Mouse (Mus musculus): ENCODE data around the gene Dpp9. TPM values are rescaled to one million over a fixed set of nuclear protein-coding genes. Genes with fewer than 3 reads are reported as not detected.

Dpp9 gene
- polyA plus RNA-seq, 1 experiment from 2014 or later: 33.6 TPM

DNA sequence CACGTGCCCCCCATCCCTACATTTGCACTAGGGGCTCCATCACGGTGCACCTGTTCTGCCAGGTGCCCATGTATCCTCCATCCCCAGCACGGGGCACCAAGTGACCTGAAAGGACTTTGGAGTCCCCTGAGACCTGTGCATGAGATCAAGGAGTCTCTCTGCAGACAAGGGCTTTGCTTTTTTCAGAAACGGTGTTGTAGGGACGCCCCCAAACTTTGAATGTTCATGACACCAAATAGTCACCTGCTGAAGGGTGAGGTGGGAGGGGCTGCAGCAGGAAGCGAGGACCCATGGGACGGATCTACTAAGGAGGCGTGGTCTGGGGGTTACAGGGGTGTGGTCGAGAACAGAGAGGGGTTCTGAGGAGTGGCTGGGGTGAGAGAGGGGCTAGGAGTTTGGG, 70.4 kb downstream of the Dpp9 start:
- Histone ChIP-seq H3K4me3 (peak overlapping the region; percentile 13; the same call in 1 of the 2 replicates), H3K27ac (no peak overlapping the region), H3K9ac (no peak overlapping the region), H3K36me3 (no peaks in the 10 kb centered on the region), H3K4me2 (peak overlapping the region; percentile 30), H3K9me3 (no peaks in the 10 kb centered on the region), H3K27me3 (peaks cover 87% of the 10 kb centered on the region), H3K4me1 (peaks cover 10% of the 10 kb centered on the region; the same call in 1 of the 2 replicates)
- no peak for ATAC-seq (ENCODE audit: insufficient number of reproducible peaks, low FRiP score, low TSS enrichment, low read depth)
- 21% methylated on average over 9 of the region's 9 CpGs for WGBS

DNA sequence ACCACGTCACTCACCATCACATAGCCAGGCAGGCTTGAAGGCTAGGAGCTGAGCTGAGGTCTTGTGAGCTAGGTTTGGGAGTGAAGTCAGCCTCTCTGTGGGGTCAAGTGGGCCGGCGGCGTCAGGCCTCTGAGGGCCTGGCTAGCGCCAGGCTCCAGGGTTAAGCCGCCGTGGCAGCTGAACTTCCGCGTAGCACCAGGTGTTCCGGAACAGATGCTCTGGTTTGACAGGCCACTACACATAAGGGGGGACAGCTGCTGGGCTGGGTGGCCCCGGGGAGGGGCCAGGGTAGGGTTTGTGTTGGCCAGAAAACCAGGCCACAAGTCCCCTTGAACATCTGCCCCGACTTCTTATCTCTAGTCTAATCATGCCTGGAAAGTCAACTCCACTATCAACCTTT, 71.3 kb downstream of the Dpp9 start:
- Histone ChIP-seq H3K4me3 (no peak overlapping the region), H3K4me1 (peaks cover 10% of the 10 kb centered on the region; the same call in 1 of the 2 replicates), H3K27ac (no peak overlapping the region), H3K36me3 (no peaks in the 10 kb centered on the region), H3K9me3 (no peaks in the 10 kb centered on the region), H3K9ac (no peak overlapping the region), H3K27me3 (peaks cover 90% of the 10 kb centered on the region), H3K4me2 (no peak overlapping the region)
- no peak for ATAC-seq (ENCODE audit: insufficient number of reproducible peaks, low FRiP score, low TSS enrichment, low read depth)
- WGBS: 40% methylated on average over 12 of the region's 12 CpGs

DNA sequence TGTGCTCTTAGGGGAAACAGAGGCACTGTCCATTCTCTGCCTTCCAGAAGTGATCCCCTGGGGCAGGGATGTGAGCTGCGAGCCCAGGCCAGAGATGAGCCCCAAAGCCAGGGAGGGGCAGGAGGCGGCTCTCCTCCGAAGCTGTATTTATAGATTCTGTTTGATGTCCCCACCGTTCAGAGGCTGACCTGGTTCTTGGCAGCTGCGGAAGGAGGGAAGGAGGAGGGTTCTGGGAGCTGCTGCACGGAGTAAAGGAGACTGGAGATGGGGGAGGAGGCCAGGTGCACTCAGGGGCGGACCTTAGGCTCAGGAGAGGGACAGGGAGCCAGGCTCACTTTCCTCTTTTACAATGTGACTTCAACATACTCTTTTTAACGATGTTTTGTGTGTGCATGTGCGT, 72.6 kb downstream of the Dpp9 start:
- WGBS: 13% methylated on average over 9 of the region's 9 CpGs
- no peak overlapping the region for H3K27ac ChIP-seq
- H3K4me3 ChIP-seq: no peak overlapping the region
- no peaks in the 10 kb centered on the region for H3K9me3 ChIP-seq
- H3K27me3 ChIP-seq: peaks cover 99% of the 10 kb centered on the region
- H3K36me3 ChIP-seq: no peaks in the 10 kb centered on the region
- peaks cover 23% of the 10 kb centered on the region for H3K4me1 ChIP-seq
- H3K4me2 ChIP-seq: no peak overlapping the region
- ATAC-seq (ENCODE audit: insufficient number of reproducible peaks, low FRiP score, low TSS enrichment, low read depth): no peak
- no peak overlapping the region for H3K9ac ChIP-seq

DNA sequence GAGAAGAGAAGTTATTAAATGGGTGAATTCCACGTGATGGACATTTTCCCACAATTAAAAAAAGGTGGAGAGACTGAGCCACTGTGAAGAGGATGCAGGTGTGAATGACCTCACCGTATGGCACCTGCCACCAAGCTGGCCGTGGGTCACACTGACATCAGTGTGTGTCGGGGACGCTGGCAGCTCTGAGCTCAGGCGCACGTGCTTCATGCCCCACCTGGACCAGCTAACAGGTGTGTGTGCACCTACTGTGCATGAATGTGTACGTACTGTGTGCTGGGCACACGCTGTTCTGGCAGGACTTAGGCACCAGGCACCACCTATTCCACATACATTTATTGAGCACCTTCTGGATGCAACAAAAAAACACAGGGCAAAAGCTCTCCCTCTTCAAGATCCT, 74.2 kb downstream of the Dpp9 start:
- peaks cover 28% of the 10 kb centered on the region for H3K4me1 ChIP-seq
- ATAC-seq (ENCODE audit: insufficient number of reproducible peaks, low FRiP score, low TSS enrichment, low read depth): no peak
- H3K9me3 ChIP-seq: no peaks in the 10 kb centered on the region
- no peak overlapping the region for H3K9ac ChIP-seq
- H3K27me3 ChIP-seq: peaks cover 99% of the 10 kb centered on the region
- H3K4me3 ChIP-seq: no peak overlapping the region
- H3K4me2 ChIP-seq: no peak overlapping the region
- 64% methylated on average over 9 of the region's 9 CpGs for WGBS
- no peaks in the 10 kb centered on the region for H3K36me3 ChIP-seq
- H3K27ac ChIP-seq: no peak overlapping the region

DNA sequence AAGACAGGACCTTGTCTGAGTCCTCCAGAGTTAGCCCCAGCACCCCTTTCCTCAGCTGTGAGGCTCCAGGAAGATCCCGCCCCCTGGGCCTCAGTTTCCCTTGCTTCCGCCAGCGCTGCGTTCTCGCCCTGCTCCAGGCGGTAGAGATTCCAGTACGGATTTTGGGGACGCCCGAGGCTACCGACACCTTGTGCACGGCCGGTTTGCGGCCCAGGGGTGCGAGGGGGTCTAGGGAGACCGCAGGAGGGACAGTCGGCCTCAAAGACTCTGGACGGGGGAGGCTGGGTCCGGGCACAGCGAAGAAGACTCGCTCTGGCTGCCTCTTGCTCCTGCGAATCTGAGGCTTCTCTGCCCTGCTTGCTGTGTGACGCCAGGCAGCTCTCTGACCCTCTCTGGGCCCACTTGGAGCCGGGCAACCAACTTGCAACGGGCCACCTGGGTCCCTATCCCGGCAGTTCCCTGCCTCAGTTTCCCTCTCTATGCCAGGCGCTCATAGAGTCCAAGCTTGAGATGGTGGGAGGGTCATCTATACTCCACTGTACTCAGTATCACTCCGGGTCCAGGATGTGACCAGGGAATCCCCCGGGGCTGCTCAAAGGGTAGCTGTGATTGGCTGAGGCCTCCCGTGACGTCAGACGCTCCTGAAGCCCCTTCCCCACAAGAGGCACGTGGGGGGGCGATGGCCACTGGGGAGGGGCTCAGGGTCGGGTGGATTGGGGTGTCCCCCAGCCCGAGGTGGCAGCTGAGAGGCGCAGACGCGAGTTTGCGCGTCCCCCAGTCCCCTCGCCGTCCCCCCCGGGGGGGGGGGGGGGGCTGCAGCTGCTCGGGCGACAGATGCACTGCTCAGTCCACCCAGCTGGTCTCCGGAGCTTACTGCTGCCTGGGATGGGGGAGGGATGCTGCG, 76.8 kb downstream of the Dpp9 start:
- peaks cover 94% of the 10 kb centered on the region for H3K27me3 ChIP-seq
- H3K9me3 ChIP-seq: no peaks in the 10 kb centered on the region
- H3K4me2 ChIP-seq: peak overlapping the region; percentile 71
- 0 out of 2 replicates have a peak, but pooled peaks have one; percentile 11 for ATAC-seq (ENCODE audit: insufficient number of reproducible peaks, low FRiP score, low TSS enrichment, low read depth)
- H3K4me3 ChIP-seq: peak overlapping the region; percentile 41
- no peaks in the 10 kb centered on the region for H3K36me3 ChIP-seq
- peaks cover 26% of the 10 kb centered on the region for H3K4me1 ChIP-seq
- no peak overlapping the region for H3K27ac ChIP-seq
- under 1% methylated on average over 43 of the region's 47 CpGs for WGBS
- H3K9ac ChIP-seq: no peak overlapping the region

DNA sequence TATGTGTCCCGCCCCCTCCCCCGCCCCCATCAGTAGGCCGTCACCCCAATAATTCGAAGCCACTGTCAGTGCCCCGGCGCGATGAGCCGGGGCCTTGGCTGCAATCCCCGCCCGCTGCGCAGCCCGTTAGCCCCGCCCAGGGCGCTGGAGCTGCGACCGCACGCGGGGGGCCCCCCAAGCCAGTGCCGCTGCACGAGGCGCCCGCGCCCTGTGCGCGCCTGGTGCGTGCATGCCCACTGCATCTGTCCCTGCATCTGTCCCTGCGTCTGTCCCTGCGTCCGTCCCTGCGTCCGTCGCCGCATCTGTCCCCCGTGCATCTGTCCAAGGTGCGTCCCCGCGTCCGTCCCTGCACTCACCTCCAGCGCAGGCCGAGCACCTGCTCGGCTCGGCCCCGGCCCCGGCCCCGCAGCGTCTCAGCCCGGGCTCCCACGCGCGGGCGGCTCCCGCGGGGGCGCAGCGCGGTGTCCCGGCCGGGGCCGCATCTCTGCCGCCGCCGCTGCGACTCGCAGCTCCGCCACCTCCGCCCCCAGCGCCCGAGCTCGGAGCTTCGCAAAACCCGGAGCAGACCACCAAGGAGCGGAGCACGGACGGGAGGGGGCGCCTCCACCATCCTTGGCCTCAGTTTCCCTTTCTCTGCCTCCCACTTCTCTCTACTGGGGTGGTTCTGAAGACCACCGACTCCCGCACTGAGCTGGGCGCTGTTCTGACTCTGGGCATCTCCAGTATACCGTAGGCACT, 78.7 kb downstream of the Dpp9 start, which contains the start of gene Sema6b:
TSS of gene Sema6b (minus strand) at position 486 of the 738 bp plus-strand sequence.
- no peak for ATAC-seq (ENCODE audit: insufficient number of reproducible peaks, low FRiP score, low TSS enrichment, low read depth)
- no peak within 1 kb of the TSS for H3K27ac ChIP-seq
- H3K4me3 ChIP-seq: peak within 1 kb of the TSS; percentile 66
- H3K4me1 ChIP-seq: peaks cover 29% of the 10 kb centered on the region
- H3K27me3 ChIP-seq: peaks cover 85% of the 10 kb centered on the region
- H3K36me3 ChIP-seq: no peaks in the 10 kb centered on the region
- H3K4me2 ChIP-seq: peak within 1 kb of the TSS; percentile 99
- H3K9ac ChIP-seq: peak within 1 kb of the TSS; percentile 29; the same call in 1 of the 2 replicates
- 1% methylated on average over 73 of the region's 79 CpGs for WGBS
- no peaks in the 10 kb centered on the region for H3K9me3 ChIP-seq

DNA sequence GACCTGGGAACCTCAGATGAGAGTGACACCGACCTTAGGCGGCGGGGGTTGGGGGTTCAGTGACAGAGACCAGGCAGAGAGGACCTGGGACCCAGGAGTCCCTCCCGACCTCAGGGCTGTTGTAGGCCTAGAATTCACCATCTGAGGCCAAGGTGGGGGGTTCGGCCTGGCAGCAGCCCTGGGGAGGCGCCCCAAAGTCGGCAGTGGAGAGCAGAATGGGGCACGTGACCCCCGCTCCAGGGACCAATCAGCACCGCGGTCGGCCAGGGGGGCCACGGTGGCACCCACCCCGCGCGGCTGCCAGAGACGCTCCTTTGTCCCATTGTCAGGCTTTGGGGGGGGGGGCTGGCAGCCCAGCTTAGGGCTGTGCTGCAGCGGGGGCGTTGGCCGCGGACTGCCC, 79.3 kb downstream of the Dpp9 start:
- H3K27me3 ChIP-seq: peaks cover 82% of the 10 kb centered on the region
- 9% methylated on average over 21 of the region's 21 CpGs for WGBS
- no peaks in the 10 kb centered on the region for H3K36me3 ChIP-seq
- H3K4me3 ChIP-seq: peak overlapping the region; percentile 66
- H3K9me3 ChIP-seq: no peaks in the 10 kb centered on the region
- H3K4me2 ChIP-seq: peak overlapping the region; percentile 99
- no peak for ATAC-seq (ENCODE audit: insufficient number of reproducible peaks, low FRiP score, low TSS enrichment, low read depth)
- no peak overlapping the region for H3K27ac ChIP-seq
- no peak overlapping the region for H3K9ac ChIP-seq
- peaks cover 35% of the 10 kb centered on the region for H3K4me1 ChIP-seq

DNA sequence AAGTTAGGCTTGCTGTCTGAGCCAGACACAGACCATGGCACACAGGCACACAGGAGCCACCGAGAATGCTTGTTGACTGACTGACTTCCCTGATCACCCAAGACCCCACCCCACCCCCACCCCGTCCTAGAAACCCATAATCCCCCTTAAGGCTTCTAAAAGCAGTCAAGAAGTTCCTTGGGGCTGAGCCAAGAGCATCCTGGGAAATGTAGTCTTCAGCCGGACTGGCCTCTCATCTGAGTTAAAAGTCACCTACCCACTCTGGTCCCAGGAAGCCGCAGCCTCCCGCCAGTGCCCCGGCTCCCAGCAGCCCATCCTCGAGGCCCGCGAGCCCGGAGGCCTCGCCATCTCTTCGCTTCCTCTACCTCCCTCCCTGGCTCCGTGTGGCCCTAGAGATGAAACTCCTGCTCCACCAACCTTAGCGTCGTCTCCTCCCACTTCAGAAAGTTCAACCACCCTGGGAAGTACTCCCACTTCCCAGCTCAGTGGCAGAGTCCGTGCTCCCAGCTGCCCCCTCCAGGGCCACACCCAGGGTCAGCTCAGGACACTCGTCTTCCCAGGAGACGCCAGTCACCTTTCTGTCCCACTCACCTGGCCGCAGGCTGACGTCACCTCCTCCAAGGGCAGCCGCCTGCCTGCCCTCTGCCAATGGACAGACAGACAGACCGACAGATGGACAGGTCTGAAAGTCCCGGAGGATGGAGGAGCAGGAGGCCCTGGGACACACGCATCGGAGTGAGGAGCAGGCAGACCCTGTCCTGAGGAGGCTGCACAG, 80.7 kb downstream of the Dpp9 start:
- ATAC-seq (ENCODE audit: insufficient number of reproducible peaks, low FRiP score, low TSS enrichment, low read depth): no peak
- 0 out of 2 replicates have a peak overlapping the region, but pooled peaks have one; percentile 11 for H3K4me3 ChIP-seq
- peaks cover 69% of the 10 kb centered on the region for H3K27me3 ChIP-seq
- no peak overlapping the region for H3K4me2 ChIP-seq
- H3K36me3 ChIP-seq: no peaks in the 10 kb centered on the region
- no peak overlapping the region for H3K9ac ChIP-seq
- H3K4me1 ChIP-seq: peaks cover 45% of the 10 kb centered on the region
- 21% methylated on average over 25 of the region's 25 CpGs for WGBS
- H3K9me3 ChIP-seq: no peaks in the 10 kb centered on the region
- no peak overlapping the region for H3K27ac ChIP-seq

MicroRNAs within 50 kb of the gene (microRNA counts, 519-probe panel; counts per million panel counts)
- microRNA mmu-miR-7b: 3,113 counts per million, percentile 73 among the panel's probes with 10 or more counts

Small RNA genes lying within 50 kb of the gene (microRNA-seq; reads per million reads assigned to microRNA genes)
- gene Gm44397: not detected
- 4.7 reads per million, percentile 14 among the genes with 10 or more reads in this experiment for gene Mir7b

Other genes with a start within 250 kb of the Dpp9 start
- 19.9 and 21.4 TPM in 2 replicates for gene Shd, start 248.4 kb downstream of the Dpp9 start, polyA plus RNA-seq (2015; fragmentation: Nextera tagmentation; extraction: Ambion mirVana)
- 12.6 and 18.3 TPM in 2 replicates for gene Fsd1, start 232.4 kb downstream of the Dpp9 start, polyA plus RNA-seq (2015; fragmentation: Nextera tagmentation; extraction: Ambion mirVana)
- gene Stap2, start 213.3 kb downstream of the Dpp9 start, polyA plus RNA-seq (2015; fragmentation: Nextera tagmentation; extraction: Ambion mirVana): 26.0 and 28.2 TPM in 2 replicates
- gene Mpnd, start 213.2 kb downstream of the Dpp9 start, polyA plus RNA-seq (2015; fragmentation: Nextera tagmentation; extraction: Ambion mirVana): 71.2 and 82.9 TPM in 2 replicates
- gene Sh3gl1, start 182.3 kb downstream of the Dpp9 start, polyA plus RNA-seq (2015; fragmentation: Nextera tagmentation; extraction: Ambion mirVana): 210 and 217 TPM in 2 replicates
- gene Chaf1a, start 178.5 kb downstream of the Dpp9 start, polyA plus RNA-seq (2015; fragmentation: Nextera tagmentation; extraction: Ambion mirVana): 19.1 and 21.4 TPM in 2 replicates
- 42.1 and 45.6 TPM in 2 replicates for gene Ubxn6, start 143.9 kb downstream of the Dpp9 start, polyA plus RNA-seq (2015; fragmentation: Nextera tagmentation; extraction: Ambion mirVana)
- gene Hdgfl2, start 139.3 kb downstream of the Dpp9 start, polyA plus RNA-seq (2015; fragmentation: Nextera tagmentation; extraction: Ambion mirVana): 103 and 106 TPM in 2 replicates
- 0.03 and 0.11 TPM in 2 replicates for gene Plin4, start 109.1 kb downstream of the Dpp9 start, polyA plus RNA-seq (2015; fragmentation: Nextera tagmentation; extraction: Ambion mirVana)
- gene Plin5, start 101.3 kb downstream of the Dpp9 start, polyA plus RNA-seq (2015; fragmentation: Nextera tagmentation; extraction: Ambion mirVana): 0.12 and 0.60 TPM in 2 replicates
- 0.55 and 1.7 TPM in 2 replicates for gene Lrg1, start 96.9 kb downstream of the Dpp9 start, polyA plus RNA-seq (2015; fragmentation: Nextera tagmentation; extraction: Ambion mirVana)
- gene Sema6b, start 78.6 kb downstream of the Dpp9 start, polyA plus RNA-seq (2015; fragmentation: Nextera tagmentation; extraction: Ambion mirVana): 2.3 and 3.3 TPM in 2 replicates
- 11.3 and 13.1 TPM in 2 replicates for gene Tnfaip8l1, start 56.4 kb downstream of the Dpp9 start, polyA plus RNA-seq (2015; fragmentation: Nextera tagmentation; extraction: Ambion mirVana)
- 108 and 119 TPM in 2 replicates for gene Mydgf, start 35.0 kb downstream of the Dpp9 start, polyA plus RNA-seq (2015; fragmentation: Nextera tagmentation; extraction: Ambion mirVana)
- gene Fem1a, start 37.9 kb upstream of the Dpp9 start, polyA plus RNA-seq (2015; fragmentation: Nextera tagmentation; extraction: Ambion mirVana): 14.9 and 19.7 TPM in 2 replicates
- gene Ticam1, start 57.9 kb upstream of the Dpp9 start, polyA plus RNA-seq (2015; fragmentation: Nextera tagmentation; extraction: Ambion mirVana): 7.1 and 8.6 TPM in 2 replicates
- gene Plin3, start 74.0 kb upstream of the Dpp9 start, polyA plus RNA-seq (2015; fragmentation: Nextera tagmentation; extraction: Ambion mirVana): 94.2 and 114 TPM in 2 replicates
- gene Arrdc5, start 81.4 kb upstream of the Dpp9 start, polyA plus RNA-seq (2015; fragmentation: Nextera tagmentation; extraction: Ambion mirVana): not detected in 2 replicates
- gene Uhrf1, start 84.4 kb upstream of the Dpp9 start, polyA plus RNA-seq (2015; fragmentation: Nextera tagmentation; extraction: Ambion mirVana): 107 and 108 TPM in 2 replicates
- 35.9 and 37.3 TPM in 2 replicates for gene Kdm4b, start 107.2 kb upstream of the Dpp9 start, polyA plus RNA-seq (2015; fragmentation: Nextera tagmentation; extraction: Ambion mirVana)